Mouse (Mus musculus): ENCODE data around the gene Notch2. TPM values are rescaled to one million over a fixed set of nuclear protein-coding genes. Genes with fewer than 3 reads are reported as not detected.

Notch2 gene
- 10 to 100 TPM; 13.2 to 20.4 (median 15.1) TPM for polyA plus RNA-seq (2017; shearing (Covaris generic))

- ATAC-seq, result peak; percentile 89
Measured at GRCm38 (mm10) chr3:98013401-98014281, at the start of gene Notch2. TSS of gene Notch2 (plus strand) at chr3:98013527.

GRCm38 (mm10) chr3:97964878-97965353 lies 48.4 kb upstream of the Notch2 start:
- no peak for ATAC-seq

- no peak for ATAC-seq
Measured at GRCm38 (mm10) chr3:97967627-97968026, 45.7 kb upstream of the Notch2 start.

DNA sequence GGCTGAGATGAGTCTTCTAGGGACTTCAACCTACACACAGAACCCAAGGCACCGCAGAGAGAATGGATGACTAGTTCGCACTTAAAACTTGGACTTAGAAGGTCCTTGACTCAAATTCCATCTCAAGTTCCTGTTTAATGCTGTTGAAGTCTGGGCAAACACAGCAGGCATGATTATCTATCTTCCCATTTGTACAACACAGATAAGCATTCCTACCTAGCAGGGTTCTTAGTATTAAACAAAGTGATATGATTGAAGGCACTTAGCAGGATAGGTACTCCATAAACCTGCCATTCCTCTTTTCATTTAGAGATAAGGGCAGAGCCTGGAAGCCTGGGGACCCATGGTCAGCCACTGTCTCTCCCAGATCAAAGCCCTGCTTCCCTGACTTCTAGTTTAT lies 45.1 kb upstream of the Notch2 start:
- no peak for ATAC-seq

DNA sequence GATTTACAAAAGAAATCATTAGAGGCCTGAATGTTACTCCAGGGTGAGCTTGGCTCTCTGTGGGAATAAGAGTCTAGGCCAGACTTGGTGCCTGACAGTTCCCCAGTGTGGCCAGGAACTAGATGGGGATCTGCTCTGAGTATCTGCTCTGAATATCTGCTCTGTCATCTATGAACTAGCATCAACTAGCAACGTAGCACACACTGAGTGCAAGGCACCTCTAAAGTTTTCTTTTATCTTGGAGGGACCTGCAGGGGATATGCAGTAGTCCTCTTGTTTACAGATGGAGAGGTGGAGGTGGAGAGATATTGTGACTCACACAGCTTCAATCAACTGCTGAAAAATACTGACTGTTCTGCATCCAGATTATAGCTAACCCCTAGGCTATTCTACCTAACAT lies 44.3 kb upstream of the Notch2 start:
- no peak for ATAC-seq

GRCm38 (mm10) chr3:97971117-97971516 lies 42.2 kb upstream of the Notch2 start:
- peak; percentile 17 for ATAC-seq

- ATAC-seq, result no peak
Measured at GRCm38 (mm10) chr3:97972200-97972599, 41.1 kb upstream of the Notch2 start.

- no peak for ATAC-seq
Measured at GRCm38 (mm10) chr3:97972707-97973106, 40.6 kb upstream of the Notch2 start.

DNA sequence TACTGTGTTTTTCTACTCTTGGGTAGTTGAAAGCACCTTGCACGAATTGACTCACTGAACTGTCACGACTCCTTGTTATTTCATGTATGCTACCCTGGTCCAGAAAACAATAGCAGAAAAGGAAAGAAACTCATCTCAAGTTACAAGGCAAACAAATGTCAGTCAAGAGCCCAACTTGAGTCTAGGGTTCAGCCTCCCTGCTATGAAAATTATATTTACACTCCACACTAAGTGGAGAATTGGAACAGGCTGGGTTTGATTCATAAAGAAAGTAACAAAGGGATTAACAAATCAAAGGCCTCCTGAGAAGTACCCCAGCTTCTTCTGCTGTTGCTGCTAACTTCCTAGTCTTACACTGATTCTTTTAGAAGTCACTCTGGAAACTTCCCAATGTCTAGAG lies 40.0 kb upstream of the Notch2 start:
- no peak for ATAC-seq

DNA sequence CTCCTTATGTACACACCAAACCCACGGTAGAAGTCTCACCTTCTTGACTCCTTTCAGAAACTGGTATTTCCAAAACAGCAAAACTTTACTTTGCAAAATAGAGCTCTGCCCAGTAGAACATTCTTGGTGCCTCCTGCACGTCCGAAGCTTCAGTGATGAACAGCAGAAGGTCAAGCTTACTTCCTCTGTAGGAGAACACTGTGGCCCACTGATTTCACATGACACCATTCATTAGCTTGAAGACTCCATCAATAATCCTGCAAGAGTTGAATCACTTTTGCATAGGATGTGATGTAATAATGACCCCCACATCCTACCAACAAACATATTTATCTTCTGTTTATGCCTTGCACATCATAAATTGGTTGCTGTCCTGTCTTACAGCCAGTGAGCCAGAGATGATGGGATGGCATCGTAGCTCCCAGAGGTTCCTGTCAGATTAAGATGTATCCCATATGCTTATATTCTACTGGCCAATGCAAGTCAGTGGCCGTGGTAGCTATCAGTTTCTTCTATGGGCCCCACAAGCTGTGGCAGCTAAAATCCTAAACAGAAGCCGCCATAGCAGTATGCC lies 39.0 kb upstream of the Notch2 start:
- no peak for ATAC-seq

DNA sequence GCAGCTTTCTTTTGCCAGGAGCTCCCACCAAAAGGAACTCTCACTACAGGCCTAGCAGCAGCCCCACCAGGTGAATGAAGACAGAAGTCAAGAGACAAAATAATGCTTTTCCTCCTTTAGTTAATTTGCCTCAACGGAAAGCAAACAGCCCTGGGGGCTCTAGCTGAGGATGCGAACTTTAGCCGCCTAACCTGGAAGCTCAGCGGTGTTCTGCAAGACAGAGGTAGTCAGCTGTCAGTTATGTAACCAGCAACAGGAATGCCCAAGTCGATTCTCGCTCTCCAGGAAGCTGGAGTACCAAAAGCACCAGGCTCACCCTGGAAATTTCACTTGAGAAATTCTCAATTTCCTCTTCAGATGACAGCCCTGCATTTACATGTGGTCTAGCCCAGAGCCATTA lies 36.6 kb upstream of the Notch2 start:
- no peak for ATAC-seq

GRCm38 (mm10) chr3:97978710-97979109 lies 34.6 kb upstream of the Notch2 start:
- ATAC-seq, result no peak

GRCm38 (mm10) chr3:97980683-97981327 lies 32.5 kb upstream of the Notch2 start:
- ATAC-seq, result peak; percentile 67

DNA sequence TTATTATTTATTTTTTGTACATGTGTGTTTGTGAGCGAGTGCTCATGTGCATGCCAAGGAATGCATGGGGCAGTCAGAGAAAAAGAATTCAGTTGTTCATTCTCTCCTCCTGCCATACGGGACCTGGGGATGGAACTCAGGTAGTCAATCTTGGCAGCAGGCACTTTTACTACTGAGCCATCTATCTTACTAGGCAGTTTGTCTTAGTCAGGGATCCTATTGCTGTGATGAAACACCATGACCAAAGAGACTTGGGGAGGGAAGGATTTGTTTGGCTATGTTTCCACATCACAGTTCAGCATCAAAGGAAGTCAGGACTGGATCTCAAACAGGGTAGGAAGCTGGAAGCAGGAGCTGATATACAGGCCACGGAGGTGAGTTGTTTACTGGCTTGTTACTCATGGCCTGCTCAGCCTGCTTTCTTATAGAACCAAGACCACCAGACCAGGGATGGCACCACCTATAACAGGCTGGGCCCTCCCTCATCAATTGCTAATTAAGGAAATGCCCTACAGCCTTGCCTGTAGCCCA lies 31.9 kb upstream of the Notch2 start:
- ATAC-seq, result no peak

DNA sequence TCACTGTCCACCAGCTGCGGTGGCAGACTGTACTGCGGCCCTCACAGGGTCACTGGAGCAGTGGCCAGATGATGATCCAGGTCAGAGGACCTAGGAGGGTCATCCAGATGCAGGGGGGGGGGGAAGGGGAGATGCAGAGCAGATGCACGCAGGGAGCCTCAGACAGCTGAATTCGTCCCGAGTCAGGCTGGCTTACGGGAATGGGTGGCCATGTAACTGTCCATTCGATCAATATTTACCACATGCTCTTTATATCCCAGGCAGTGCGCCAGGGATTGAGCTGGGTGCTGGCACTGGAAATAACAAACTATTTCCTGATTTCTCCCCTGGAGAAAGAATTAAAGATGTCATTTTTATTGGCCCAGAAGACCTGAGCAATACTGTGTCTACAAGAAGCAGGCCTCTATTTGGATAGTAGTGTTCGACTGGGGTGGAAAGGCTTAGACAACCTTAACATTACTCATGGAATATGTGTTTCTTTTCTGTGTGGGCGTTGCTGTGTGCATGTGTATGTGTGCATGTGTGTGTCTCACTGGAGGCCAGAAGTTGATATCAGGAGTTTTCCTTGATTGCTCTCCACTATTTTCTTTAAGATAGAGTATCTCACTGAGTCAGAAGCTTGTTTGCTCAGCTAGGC lies 28.3 kb upstream of the Notch2 start:
- ATAC-seq, result no peak

DNA sequence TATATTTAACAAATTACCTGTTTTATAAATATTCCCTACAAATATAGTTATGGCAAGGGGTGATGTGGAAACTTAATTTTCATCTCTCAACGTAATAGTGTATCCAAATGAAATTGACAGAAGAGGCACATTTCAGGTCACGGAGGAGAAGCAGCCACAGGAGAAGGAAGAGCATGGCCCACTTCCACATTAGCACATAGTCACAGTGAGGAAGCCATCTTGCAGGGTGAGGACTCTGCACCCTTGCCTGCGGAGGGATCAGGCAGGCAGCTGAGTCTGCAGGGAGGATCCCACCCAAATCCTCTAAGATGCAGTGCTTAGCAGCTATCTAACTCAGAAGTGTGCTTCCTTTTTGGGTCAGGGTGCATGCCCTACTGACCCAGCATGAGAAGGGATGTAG lies 27.6 kb upstream of the Notch2 start:
- no peak for ATAC-seq

DNA sequence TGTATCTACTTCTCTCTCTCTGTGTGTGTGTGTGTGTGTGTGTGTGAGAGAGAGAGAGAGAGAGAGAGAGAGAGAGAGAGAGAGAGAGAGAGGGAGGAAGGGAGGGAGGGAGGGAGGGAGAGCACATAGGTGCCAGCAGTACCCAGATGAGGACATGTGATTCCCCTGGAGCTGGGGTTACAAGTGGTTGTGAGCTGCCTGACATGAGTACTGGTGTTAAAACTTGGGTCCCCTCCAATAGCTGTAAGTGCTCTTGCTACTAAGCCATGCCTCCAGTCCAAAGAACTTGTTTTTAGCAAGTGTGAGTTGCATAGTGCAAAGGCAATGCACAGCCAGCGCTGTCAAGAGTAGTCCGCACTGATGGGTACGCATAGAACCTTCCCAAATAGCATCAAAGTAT lies 26.2 kb upstream of the Notch2 start:
- ATAC-seq, result no peak

DNA sequence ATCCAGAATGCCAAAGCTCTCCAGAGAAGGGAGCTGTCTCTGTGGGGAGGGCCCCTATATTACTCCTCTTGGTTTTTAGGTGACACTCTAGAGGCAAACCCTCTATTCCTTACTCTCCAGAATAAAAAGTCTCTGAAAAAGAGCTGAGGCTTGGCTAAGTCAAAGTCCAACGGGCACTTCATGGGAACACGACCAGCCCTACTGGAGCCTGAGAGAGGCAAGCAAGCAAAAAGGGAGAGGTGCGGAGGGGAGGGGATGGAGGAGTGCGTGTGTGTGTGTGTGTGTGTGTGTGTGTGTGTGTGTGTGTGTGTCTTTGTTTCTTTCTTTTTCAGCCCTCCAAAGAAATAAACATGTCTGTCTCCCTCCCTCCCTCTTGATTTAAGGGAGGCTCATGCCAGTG lies 24.6 kb upstream of the Notch2 start:
- no peak for ATAC-seq

GRCm38 (mm10) chr3:97990576-97990975 lies 22.8 kb upstream of the Notch2 start:
- no peak for ATAC-seq

GRCm38 (mm10) chr3:97992289-97992688 lies 21.0 kb upstream of the Notch2 start:
- ATAC-seq, result no peak

DNA sequence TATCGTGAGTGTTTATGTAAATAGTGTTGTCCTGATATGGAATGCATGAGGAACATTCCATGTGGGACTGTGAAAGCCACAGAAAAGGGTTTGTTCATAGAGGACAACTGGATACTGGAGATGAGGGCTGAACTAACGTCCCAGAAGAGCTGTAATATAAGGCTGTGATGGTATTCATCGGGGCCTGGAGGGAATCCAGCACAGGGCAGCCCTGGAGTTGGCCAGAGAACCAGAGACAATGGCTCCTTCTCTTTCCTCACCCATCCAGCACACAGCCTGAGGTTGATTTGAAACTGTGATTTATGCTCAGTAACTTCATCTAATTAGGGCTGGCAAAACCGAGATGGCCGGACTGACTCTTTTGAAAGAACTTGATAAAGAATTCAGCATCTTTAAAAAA lies 20.1 kb upstream of the Notch2 start:
- ATAC-seq, result no peak

DNA sequence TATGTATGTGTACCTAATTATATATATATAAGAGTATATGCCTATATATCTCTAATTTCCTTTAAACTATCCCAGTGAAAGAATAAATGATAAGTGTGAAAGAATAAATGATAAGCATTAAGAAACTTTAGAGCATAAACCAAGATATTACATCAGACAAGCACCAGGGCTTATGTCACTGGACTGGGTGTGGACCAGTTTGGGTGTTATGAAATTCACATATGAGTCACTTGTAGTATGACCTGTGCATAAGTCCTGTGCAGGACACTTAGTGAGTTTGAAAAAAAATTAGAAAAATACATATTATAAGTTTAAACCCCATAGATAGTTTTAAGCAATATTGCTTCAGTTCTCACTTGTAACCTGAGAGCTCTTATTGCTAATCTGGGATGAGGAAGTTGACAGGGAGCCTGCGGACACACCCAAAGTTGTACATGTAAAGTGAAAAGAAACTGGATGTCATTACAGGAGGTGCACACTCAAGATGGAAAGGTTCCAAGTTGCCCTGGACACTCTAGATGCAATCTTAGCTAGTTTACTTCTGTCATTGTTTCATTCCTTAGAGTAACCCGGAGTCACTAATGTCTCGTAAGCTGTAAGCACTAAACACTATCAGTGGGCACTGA lies 19.3 kb upstream of the Notch2 start:
- no peak for ATAC-seq
